Mouse (Mus musculus): Measurements from ENCODE around the gene Tbc1d21. TPM values are rescaled to one million over a fixed set of nuclear protein-coding genes. Genes with fewer than 3 reads are reported as not detected.

Tbc1d21 gene
- polyA plus RNA-seq, 1 experiment from 2014 or later = not detected

GRCm38 (mm10) chr9:58314682-58315360 lies 55.4 kb downstream of the Tbc1d21 start:
- H3K4me1 ChIP-seq (ENCODE audit: control insufficient read depth, insufficient read depth, low read length) = peaks cover 49% of the 10 kb centered on the region
- H3K36me3 ChIP-seq (ENCODE audit: control insufficient read depth, insufficient read depth, low read length) = no peaks in the 10 kb centered on the region
- no peak overlapping the region for H3K4me2 ChIP-seq (replicated peaks; ENCODE audit: low read depth, low read length)
- 31% methylated on average over 5 of the region's 5 CpGs for WGBS
- H3K9ac ChIP-seq (replicated peaks; ENCODE audit: low read depth, low read length) = no peak overlapping the region
- H3K4me3 ChIP-seq (ENCODE audit: low read depth, low read length) = no peak overlapping the region
- H3K27ac ChIP-seq (ENCODE audit: low read length) = peak overlapping the region; percentile 80
- H3K9me3 ChIP-seq (ENCODE audit: control insufficient read depth, low read depth, low read length) = no peaks in the 10 kb centered on the region
- no peak; the same call in 1 of the 2 replicates for ATAC-seq (ENCODE audit: insufficient number of reproducible peaks, insufficient read depth, low FRiP score, low read depth)
- no peaks in the 10 kb centered on the region for H3K27me3 ChIP-seq (ENCODE audit: control insufficient read depth, insufficient read depth, low read length)

GRCm38 (mm10) chr9:58312944-58313359 lies 57.3 kb downstream of the Tbc1d21 start, which contains the start of gene Loxl1:
Gene Loxl1 (minus strand): TSS chr9:58313186.
- Histone ChIP-seq H3K9ac (replicated peaks; ENCODE audit: low read depth, low read length) (peak within 1 kb of the TSS; percentile 57), H3K36me3 (ENCODE audit: control insufficient read depth, insufficient read depth, low read length) (no peaks in the 10 kb centered on the region), H3K4me2 (replicated peaks; ENCODE audit: low read depth, low read length) (peak within 1 kb of the TSS; percentile 86), H3K27ac (ENCODE audit: low read length) (peak within 1 kb of the TSS; percentile 82), H3K27me3 (ENCODE audit: control insufficient read depth, insufficient read depth, low read length) (no peaks in the 10 kb centered on the region), H3K4me3 (ENCODE audit: low read depth, low read length) (peak within 1 kb of the TSS; percentile 50), H3K4me1 (ENCODE audit: control insufficient read depth, insufficient read depth, low read length) (peaks cover 62% of the 10 kb centered on the region), H3K9me3 (ENCODE audit: control insufficient read depth, low read depth, low read length) (no peaks in the 10 kb centered on the region)
- 2% methylated on average over 21 of the region's 21 CpGs for WGBS
- peak; percentile 42 for ATAC-seq (ENCODE audit: insufficient number of reproducible peaks, insufficient read depth, low FRiP score, low read depth)

GRCm38 (mm10) chr9:58312196-58312943 lies 57.9 kb downstream of the Tbc1d21 start:
- peaks cover 67% of the 10 kb centered on the region for H3K4me1 ChIP-seq (ENCODE audit: control insufficient read depth, insufficient read depth, low read length)
- H3K4me2 ChIP-seq (replicated peaks; ENCODE audit: low read depth, low read length) = peak overlapping the region; percentile 86
- 2% methylated on average over 72 of the region's 72 CpGs for WGBS
- ATAC-seq (ENCODE audit: insufficient number of reproducible peaks, insufficient read depth, low FRiP score, low read depth) = peak; percentile 34; the same call in 1 of the 2 replicates
- H3K36me3 ChIP-seq (ENCODE audit: control insufficient read depth, insufficient read depth, low read length) = no peaks in the 10 kb centered on the region
- H3K27me3 ChIP-seq (ENCODE audit: control insufficient read depth, insufficient read depth, low read length) = no peaks in the 10 kb centered on the region
- peak overlapping the region; percentile 50 for H3K4me3 ChIP-seq (ENCODE audit: low read depth, low read length)
- no peaks in the 10 kb centered on the region for H3K9me3 ChIP-seq (ENCODE audit: control insufficient read depth, low read depth, low read length)
- H3K27ac ChIP-seq (ENCODE audit: low read length) = peak overlapping the region; percentile 82
- H3K9ac ChIP-seq (replicated peaks; ENCODE audit: low read depth, low read length) = peak overlapping the region; percentile 57

GRCm38 (mm10) chr9:58311191-58311910 lies 58.9 kb downstream of the Tbc1d21 start:
- no peak overlapping the region for H3K27ac ChIP-seq (ENCODE audit: low read length)
- ATAC-seq (ENCODE audit: insufficient number of reproducible peaks, insufficient read depth, low FRiP score, low read depth) = no peak
- H3K36me3 ChIP-seq (ENCODE audit: control insufficient read depth, insufficient read depth, low read length) = no peaks in the 10 kb centered on the region
- H3K4me2 ChIP-seq (replicated peaks; ENCODE audit: low read depth, low read length) = peak overlapping the region; percentile 86
- H3K4me1 ChIP-seq (ENCODE audit: control insufficient read depth, insufficient read depth, low read length) = peaks cover 65% of the 10 kb centered on the region
- H3K9me3 ChIP-seq (ENCODE audit: control insufficient read depth, low read depth, low read length) = no peaks in the 10 kb centered on the region
- H3K4me3 ChIP-seq (ENCODE audit: low read depth, low read length) = peak overlapping the region; percentile 50
- 67% methylated on average over 33 of the region's 33 CpGs for WGBS
- no peaks in the 10 kb centered on the region for H3K27me3 ChIP-seq (ENCODE audit: control insufficient read depth, insufficient read depth, low read length)
- H3K9ac ChIP-seq (replicated peaks; ENCODE audit: low read depth, low read length) = peak overlapping the region; percentile 57; the same call in 1 of the 2 replicates

GRCm38 (mm10) chr9:58310043-58310660 lies 60.1 kb downstream of the Tbc1d21 start:
- Histone ChIP-seq H3K27me3 (ENCODE audit: control insufficient read depth, insufficient read depth, low read length) (no peaks in the 10 kb centered on the region), H3K4me2 (replicated peaks; ENCODE audit: low read depth, low read length) (peak overlapping the region; percentile 22), H3K9ac (replicated peaks; ENCODE audit: low read depth, low read length) (no peak overlapping the region), H3K36me3 (ENCODE audit: control insufficient read depth, insufficient read depth, low read length) (no peaks in the 10 kb centered on the region), H3K4me1 (ENCODE audit: control insufficient read depth, insufficient read depth, low read length) (peaks cover 70% of the 10 kb centered on the region), H3K4me3 (ENCODE audit: low read depth, low read length) (no peak overlapping the region), H3K27ac (ENCODE audit: low read length) (peak overlapping the region; percentile 0; the same call in 1 of the 2 replicates), H3K9me3 (ENCODE audit: control insufficient read depth, low read depth, low read length) (no peaks in the 10 kb centered on the region)
- ATAC-seq (ENCODE audit: insufficient number of reproducible peaks, insufficient read depth, low FRiP score, low read depth) = no peak
- WGBS = 61% methylated on average over 14 of the region's 14 CpGs

Other genes with a start within 250 kb of the Tbc1d21 start
- gene Islr, start 166.1 kb downstream of the Tbc1d21 start, polyA plus RNA-seq (2014; fragmentation: Nextera tagmentation; extraction: Ambion mirVana) = 83.3 and 87.9 TPM in 2 replicates
- 1.7 and 2.6 TPM in 2 replicates for gene Islr2, start 166.1 kb downstream of the Tbc1d21 start, polyA plus RNA-seq (2014; fragmentation: Nextera tagmentation; extraction: Ambion mirVana)
- 15.0 and 17.2 TPM in 2 replicates for gene Pml, start 120.7 kb downstream of the Tbc1d21 start, polyA plus RNA-seq (2014; fragmentation: Nextera tagmentation; extraction: Ambion mirVana)
- 27.0 and 30.3 TPM in 2 replicates for gene Stoml1, start 117.3 kb downstream of the Tbc1d21 start, polyA plus RNA-seq (2014; fragmentation: Nextera tagmentation; extraction: Ambion mirVana)
- gene Loxl1, start 57.3 kb downstream of the Tbc1d21 start, polyA plus RNA-seq (2014; fragmentation: Nextera tagmentation; extraction: Ambion mirVana) = 32.2 and 38.5 TPM in 2 replicates
- gene Insyn1, start 118.1 kb upstream of the Tbc1d21 start, polyA plus RNA-seq (2014; fragmentation: Nextera tagmentation; extraction: Ambion mirVana) = 1.8 and 2.6 TPM in 2 replicates
- gene Cd276, start 185.0 kb upstream of the Tbc1d21 start, polyA plus RNA-seq (2014; fragmentation: Nextera tagmentation; extraction: Ambion mirVana) = 43.0 and 45.7 TPM in 2 replicates
- 152 and 154 TPM in 2 replicates for gene Nptn, start 211.8 kb upstream of the Tbc1d21 start, polyA plus RNA-seq (2014; fragmentation: Nextera tagmentation; extraction: Ambion mirVana)

Data from stomach, embryonic 14.5 days (tissue).